Comparison of ENCODE assay signal across 8 mouse cellular contexts in genomic region chr4:63840457-63840856, GRCm38 (mm10). TPM values are rescaled to one million over a fixed set of nuclear protein-coding genes. Genes with fewer than 3 reads are reported as not detected.
DNase-seq lines count a peak whose midpoint lies in the region; ATAC-seq lines count a peak whose summit lies in the region.

No protein-coding gene starts in this region.

- peak; percentile 6 to 33 for DNase-seq in heart, postnatal 14 days
- DNase-seq in heart, adult 11 months = no peak
- peak; percentile 20 for DNase-seq in ovary, postnatal 36 days (ENCODE audit: low spot score)
- DNase-seq in ovary, postnatal 14 days (ENCODE audit: low spot score) = no peak
- peak; percentile 53 for DNase-seq in embryo, embryonic 10.5 days (ENCODE audit: low spot score)
- DNase-seq in gastrocnemius, postnatal 14 days = no peak
- DNase-seq in testis, postnatal 10 days (ENCODE audit: low spot score) = no peak

- ATAC-seq in megakaryocyte, adult 5-6 weeks (ENCODE audit: poor library complexity, severe bottlenecking) = peak; percentile 95

- intact Hi-C loops in heart, postnatal 14 days (cut with DNase I) = loop anchor here (5.0 kb wide), 1 partner anchor 333 kb away; no protein-coding TSS in a partner anchor
- intact Hi-C loops in gastrocnemius, postnatal 14 days (cut with DNase I; ENCODE audit: low total_unique reads) = loop anchor here (5.0 kb wide), 2 partner anchors 153 to 423 kb away; no protein-coding TSS in a partner anchor

RNA-seq across cellular contexts. Expression of gene Tnfsf8, which starts 20.7 kb away (rescaled TPM):
- total RNA-seq in heart, postnatal 14 days (2021) = not detected
- 0.91 and 0.93 TPM in 2 replicates for total RNA-seq in megakaryocyte, adult 5-6 weeks (2015)
- 0.77 and 1.4 TPM in 2 replicates for total RNA-seq in megakaryocyte, adult 5-6 weeks (2017)
- not detected for total RNA-seq in gastrocnemius, postnatal 14 days (2021)

Comparison
In these comparisons a context has a peak if more than half of its experiments do, and no peak if none do; other contexts are left out.
1. DNase-seq: peak in heart, postnatal 14 days (2 of 2), ovary, postnatal 36 days (single experiment) and embryo, embryonic 10.5 days (single experiment); none in heart, adult 11 months (single experiment), ovary, postnatal 14 days (single experiment), gastrocnemius, postnatal 14 days (single experiment) and testis, postnatal 10 days (single experiment).